Mouse (Mus musculus) thymus, adult 2 months (tissue): ENCODE measurements around the gene Plcg2. TPM values are rescaled to one million over a fixed set of nuclear protein-coding genes. Genes with fewer than 3 reads are reported as not detected.
A peak's percentile ranks its signal among the peaks of the same experiment; 100 is the strongest.

ENCODE experiments used
- DNase-seq: peaks from one replicate; pipeline ENCODE4 v3.0.0; 2021
- H3K27ac ChIP-seq: fragments of 200-500 bp; 2 replicates; pipeline ENCODE4 v1.5.1; 2012; ENCODE audit warnings: low read length, control low read depth; ENCODE audit not compliant: control insufficient read depth, insufficient read depth
- H3K27me3 ChIP-seq: fragments of 200-500 bp; 2 replicates; pipeline ENCODE4 v1.6.1; 2012; ENCODE audit warnings: mild to moderate bottlenecking, low read length, moderate library complexity, mixed read lengths; ENCODE audit not compliant: control insufficient read depth, insufficient read depth
- H3K36me3 ChIP-seq: fragments of 200-500 bp; 2 replicates; pipeline ENCODE4 v1.6.1; 2012; ENCODE audit warnings: mild to moderate bottlenecking, low read length, moderate library complexity; ENCODE audit not compliant: control insufficient read depth, insufficient read depth
- H3K4me1 ChIP-seq: fragments of 200-500 bp; replicated peaks from 2 replicates; pipeline ENCODE4 v1.6.1; 2012; ENCODE audit warnings: low read length; ENCODE audit not compliant: control insufficient read depth, insufficient read depth
- H3K4me3 ChIP-seq: fragments of 200-500 bp; 2 replicates; pipeline ENCODE4 v1.5.1; 2012; ENCODE audit warnings: mild to moderate bottlenecking, low read length, control low read depth, moderate library complexity; ENCODE audit not compliant: control insufficient read depth, insufficient read depth
- CTCF ChIP-seq: fragments of 200-500 bp; IDR thresholded peaks from 2 replicates; pipeline ENCODE4 v1.5.1; 2012; ENCODE audit warnings: mild to moderate bottlenecking, control low read depth, low read length, moderate library complexity, borderline replicate concordance; ENCODE audit not compliant: control insufficient read depth, poor library complexity, insufficient read depth; ENCODE audit errors: extremely low read depth
- POLR2A ChIP-seq: fragments of 200-500 bp; IDR thresholded peaks from 2 replicates; pipeline ENCODE4 v1.6.1; 2012; ENCODE audit warnings: mild to moderate bottlenecking, low read length, control low read depth, moderate library complexity; ENCODE audit not compliant: control insufficient read depth, poor library complexity, insufficient read depth; ENCODE audit errors: extremely low read depth
- WGBS: fragments of 180-500 bp; shearing (Covaris S2); methylation state at CpG from one replicate; pipeline ENCODE4 v1.1.7; 2018; 5-methylcytosine and 5-hydroxymethylcytosine counted together
- polyA plus RNA-seq: library from polyadenylated mRNA; depleted of rRNA; stranded (reverse); fragments of >200 nt; gene quantifications from 2 replicates; pipeline ENCODE4 v1.2.3, GENCODE M21; 2012

The Plcg2 gene
- polyA plus RNA-seq, 1 experiment: 9.0 TPM

DNA sequence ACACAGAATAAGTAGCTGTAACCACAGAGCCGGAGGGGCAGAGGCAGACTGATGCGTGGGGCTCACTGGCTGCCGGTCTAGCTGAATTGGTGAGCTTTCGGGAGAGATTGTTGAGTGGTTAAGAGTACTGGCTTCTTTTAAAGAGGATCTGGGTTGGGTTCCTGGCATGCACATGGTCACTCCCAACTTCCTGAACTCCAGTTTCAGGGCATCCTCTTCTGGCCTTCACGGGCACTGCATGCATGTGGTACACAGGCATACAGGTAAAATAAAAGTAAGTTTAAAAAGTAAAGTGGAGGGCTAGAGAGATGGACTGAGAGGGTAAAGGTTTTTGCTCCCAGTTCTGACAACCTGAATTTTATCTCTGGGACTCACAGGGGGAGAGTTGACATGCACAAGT is 52.4 kb downstream of the Plcg2 start:
- Histone ChIP-seq H3K27me3 (no peaks in the 10 kb centered on the region), H3K4me1 (peaks cover 8% of the 10 kb centered on the region), H3K36me3 (no peaks in the 10 kb centered on the region), H3K4me3 (no peak overlapping the region), H3K27ac (no peak overlapping the region)
- no peak for DNase-seq
- WGBS: 88% methylated on average over 5 of the region's 5 CpGs
- no peak for TF ChIP-seq CTCF
- no peak for TF ChIP-seq POLR2A

DNA sequence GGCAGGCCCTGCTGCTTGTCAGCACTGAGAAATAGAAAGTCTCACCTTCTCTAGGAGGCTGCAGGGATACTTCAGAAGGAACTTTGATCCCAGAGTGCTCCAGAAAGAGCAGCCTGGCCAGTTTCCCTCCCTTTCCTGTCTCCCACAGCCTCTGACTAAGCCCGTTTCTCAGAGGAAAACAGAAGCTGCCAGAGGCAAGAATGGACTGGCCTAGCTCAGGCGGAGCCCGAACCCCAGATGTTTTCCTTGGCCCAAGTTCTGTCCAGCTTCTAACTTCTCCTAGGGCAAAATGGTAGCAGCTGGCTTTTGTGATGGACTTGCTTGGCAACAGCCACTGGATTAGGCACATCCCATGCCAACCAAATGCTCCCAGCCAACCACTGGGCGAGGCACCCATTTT is 62.9 kb downstream of the Plcg2 start:
- H3K36me3 ChIP-seq: no peaks in the 10 kb centered on the region
- no peak for DNase-seq
- WGBS: 91% methylated on average over 4 of the region's 4 CpGs

DNA sequence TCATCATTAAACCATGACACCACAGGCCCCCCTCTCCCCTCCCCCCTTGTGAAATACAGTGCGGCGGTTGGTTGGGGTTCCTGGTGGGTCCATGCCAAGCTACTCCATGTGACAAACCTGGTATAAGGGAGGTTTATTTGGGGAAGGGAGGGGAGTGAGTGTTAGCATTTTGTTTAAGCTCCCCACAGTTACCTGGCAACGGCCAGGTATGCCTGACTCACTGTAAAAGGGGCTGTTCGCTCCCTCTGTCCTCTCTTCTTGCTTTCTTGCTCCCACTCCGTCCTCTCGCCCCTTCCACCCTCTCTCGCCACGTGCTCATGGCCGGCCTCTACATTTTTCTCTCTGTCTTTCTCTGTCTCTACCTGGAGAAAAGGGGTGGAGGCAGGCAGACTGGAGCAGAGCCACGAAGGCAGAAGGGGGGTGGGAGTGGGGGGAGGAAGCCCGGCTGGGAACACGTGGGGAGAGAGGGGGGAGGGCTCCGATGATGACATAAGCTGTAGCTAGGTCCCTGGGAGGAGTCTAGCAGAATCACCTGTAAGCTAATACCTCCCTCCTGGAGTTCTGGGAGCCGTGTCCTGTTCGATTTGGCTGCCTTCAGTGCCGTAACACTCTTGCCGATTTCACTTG is 63.8 kb downstream of the Plcg2 start:
- DNase-seq: no peak
- Histone ChIP-seq H3K36me3 (no peaks in the 10 kb centered on the region), H3K4me1 (no peaks in the 10 kb centered on the region), H3K4me3 (no peak overlapping the region), H3K27ac (no peak overlapping the region), H3K27me3 (no peaks in the 10 kb centered on the region)
- TF ChIP-seq CTCF (no peak), POLR2A (no peak)
- 87% methylated on average over 17 of the region's 17 CpGs for WGBS

More for the DNA sequence above, 62.9 kb downstream of the Plcg2 start:
- Histone ChIP-seq H3K27me3 (no peaks in the 10 kb centered on the region), H3K4me3 (no peak overlapping the region), H3K27ac (no peak overlapping the region), H3K4me1 (no peaks in the 10 kb centered on the region)
- TF ChIP-seq POLR2A (no peak), CTCF (no peak)

DNA sequence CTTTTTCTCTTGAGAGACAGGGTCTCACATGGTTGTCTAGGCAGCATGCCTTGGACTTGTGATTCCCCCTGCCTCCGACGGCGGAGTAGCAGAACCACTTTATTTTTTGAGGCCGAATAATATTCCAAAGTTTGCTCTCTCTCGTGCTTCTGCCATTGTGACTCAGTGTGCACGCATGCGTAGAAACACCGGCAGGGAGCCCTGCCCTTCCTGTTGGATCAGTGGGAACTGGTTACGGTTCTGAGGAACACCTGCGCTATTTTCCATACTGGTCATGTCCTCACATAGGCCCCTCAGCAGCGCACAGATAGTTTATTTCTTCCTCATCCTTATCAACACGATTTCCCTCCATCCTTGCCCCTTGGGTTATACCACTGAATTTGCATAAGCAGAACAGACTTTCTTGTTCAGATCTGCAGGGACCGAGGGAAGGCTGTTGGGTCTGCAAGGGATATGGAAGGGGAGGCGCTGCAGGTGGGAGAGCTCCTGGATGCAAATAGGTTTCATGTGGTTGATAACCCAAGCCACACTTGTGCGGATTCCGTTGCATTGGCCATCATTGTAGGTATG is 64.4 kb downstream of the Plcg2 start:
- no peaks in the 10 kb centered on the region for H3K27me3 ChIP-seq
- no peak overlapping the region for H3K4me3 ChIP-seq
- no peak for DNase-seq
- H3K27ac ChIP-seq: no peak overlapping the region
- H3K36me3 ChIP-seq: no peaks in the 10 kb centered on the region
- no peaks in the 10 kb centered on the region for H3K4me1 ChIP-seq
- 82% methylated on average over 16 of the region's 16 CpGs for WGBS
- TF ChIP-seq CTCF (no peak), POLR2A (no peak)

DNA sequence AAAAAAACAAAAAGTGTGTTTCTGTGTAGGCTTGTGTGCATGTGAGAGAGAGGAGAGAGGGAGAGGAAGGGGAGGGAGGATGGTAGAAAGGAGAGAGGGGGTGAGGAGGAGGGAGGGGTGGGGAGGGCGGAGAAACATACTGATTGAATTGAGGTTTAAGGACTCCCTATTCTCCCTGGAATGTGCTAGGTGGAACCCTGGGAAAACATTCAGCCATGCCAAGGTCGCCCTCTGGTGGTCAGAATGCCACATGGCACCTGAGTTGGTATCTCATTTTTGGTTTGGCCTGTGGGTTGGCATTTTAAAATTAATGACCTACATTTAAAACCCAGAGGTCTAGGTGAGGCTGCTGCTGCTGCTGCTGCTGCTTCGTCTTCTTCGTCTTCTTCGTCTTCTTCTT is 71.3 kb downstream of the Plcg2 start:
- no peaks in the 10 kb centered on the region for H3K4me1 ChIP-seq
- TF ChIP-seq POLR2A (no peak), CTCF (0 out of 2 replicates have a peak, but pooled peaks have one; percentile 39)
- H3K27me3 ChIP-seq: no peaks in the 10 kb centered on the region
- 57% methylated on average over 5 of the region's 5 CpGs for WGBS
- peak; percentile 46 for DNase-seq
- no peaks in the 10 kb centered on the region for H3K36me3 ChIP-seq
- H3K4me3 ChIP-seq: no peak overlapping the region
- H3K27ac ChIP-seq: no peak overlapping the region

DNA sequence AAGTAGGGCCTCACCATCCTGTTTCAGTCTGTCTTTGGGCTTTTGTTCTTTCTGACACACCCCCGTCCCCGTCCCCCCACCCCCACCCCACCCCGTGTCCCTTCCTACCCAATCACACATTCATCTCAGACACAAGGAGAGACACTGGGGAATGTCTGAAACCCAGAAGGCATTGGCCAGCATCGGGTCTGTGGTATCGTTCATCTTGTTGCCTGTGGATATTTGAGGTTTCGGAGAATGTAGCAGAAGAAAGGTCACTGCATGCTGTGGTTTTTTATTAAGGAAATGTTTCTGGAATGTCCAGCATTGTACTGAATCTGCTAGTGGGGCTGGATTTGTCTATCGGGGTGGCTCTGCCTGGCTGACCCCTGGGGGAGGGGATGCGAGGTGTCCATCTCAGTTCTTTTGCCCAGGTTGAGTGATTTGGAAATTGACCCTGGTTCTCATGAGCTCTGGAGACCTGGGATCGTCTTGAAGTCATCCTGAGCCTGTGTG is 78.2 kb downstream of the Plcg2 start:
- Histone ChIP-seq H3K4me1 (peaks cover 10% of the 10 kb centered on the region), H3K27ac (no peak overlapping the region), H3K4me3 (no peak overlapping the region), H3K36me3 (no peaks in the 10 kb centered on the region), H3K27me3 (no peaks in the 10 kb centered on the region)
- TF ChIP-seq CTCF (no peak), POLR2A (no peak)
- 86% methylated on average over 9 of the region's 9 CpGs for WGBS
- DNase-seq: no peak

DNA sequence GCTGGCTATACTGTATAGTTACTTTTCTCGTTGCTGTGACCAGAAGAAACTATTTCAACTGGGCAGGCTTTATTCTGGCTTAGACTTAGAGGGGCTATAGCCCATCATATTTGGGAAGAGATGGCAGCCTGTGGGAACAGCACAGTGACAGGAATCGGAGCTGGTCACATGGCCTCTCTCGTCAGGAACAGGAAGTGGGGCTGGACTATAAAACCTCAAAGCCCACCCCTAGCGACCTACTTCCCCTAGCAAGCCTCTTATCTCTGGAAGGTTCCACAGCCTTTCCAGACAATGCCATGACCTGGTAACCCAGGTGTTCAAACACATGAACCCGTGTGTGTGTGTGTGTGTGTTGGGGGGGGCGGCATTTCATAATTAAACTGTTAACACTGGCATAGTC is 79.0 kb downstream of the Plcg2 start:
- Histone ChIP-seq H3K4me1 (peaks cover 10% of the 10 kb centered on the region), H3K4me3 (no peak overlapping the region), H3K27ac (no peak overlapping the region), H3K27me3 (no peaks in the 10 kb centered on the region), H3K36me3 (no peaks in the 10 kb centered on the region)
- TF ChIP-seq CTCF (no peak), POLR2A (no peak)
- 31% methylated on average over 6 of the region's 6 CpGs for WGBS
- DNase-seq: no peak
